Mouse (Mus musculus) urinary bladder, postnatal 14 days (tissue): ENCODE measurements around the gene Kif16b.

Source experiments
- DNase-seq: peaks from one replicate; pipeline ENCODE4 v3.0.0; 2021; ENCODE audit warnings: low spot score

Kif16b gene

DNA sequence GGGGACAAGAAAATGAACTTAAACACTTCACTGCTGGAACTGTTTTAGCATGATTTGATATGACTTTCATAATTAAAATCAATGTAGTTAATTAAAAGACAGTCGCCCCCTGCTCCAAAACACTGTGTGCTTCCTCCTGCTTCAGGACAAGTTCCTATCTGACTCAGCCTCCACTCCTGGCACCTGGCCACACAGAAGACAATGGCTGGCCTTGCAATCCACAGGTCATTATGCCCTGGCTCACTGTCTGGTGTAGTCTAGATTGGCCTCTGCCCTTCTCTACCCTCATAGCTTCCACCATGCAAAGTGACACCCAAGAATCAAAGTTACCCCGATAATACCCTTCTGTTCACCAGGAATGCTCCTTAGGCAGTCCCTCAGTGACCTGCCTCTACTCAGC is 26.8 kb downstream of the Kif16b start:
- peak; percentile 40 for DNase-seq

GRCm38 (mm10) chr2:142870055-142870454 is 31.3 kb downstream of the Kif16b start:
- DNase-seq: no peak

GRCm38 (mm10) chr2:142867481-142867880 is 33.9 kb downstream of the Kif16b start:
- DNase-seq: no peak

DNA sequence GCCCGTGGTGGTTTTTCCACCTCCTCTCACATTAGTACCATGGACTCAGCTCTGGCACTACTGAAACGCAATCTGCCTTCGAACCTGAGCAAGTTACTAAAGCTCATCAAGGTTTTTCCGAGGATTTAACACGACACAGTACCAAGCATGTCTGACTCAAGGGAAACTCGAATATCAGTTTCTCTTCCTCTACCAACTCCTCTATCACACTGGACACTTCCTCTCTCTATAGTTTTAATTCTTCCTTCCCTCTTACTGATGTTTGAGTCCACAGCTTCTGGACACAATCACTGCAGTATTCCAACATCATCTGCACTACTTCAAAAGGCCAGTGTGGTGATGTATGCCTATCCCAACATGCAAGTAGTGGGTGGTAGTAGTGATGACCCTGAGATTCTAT is 40.3 kb downstream of the Kif16b start:
- DNase-seq: no peak

DNA sequence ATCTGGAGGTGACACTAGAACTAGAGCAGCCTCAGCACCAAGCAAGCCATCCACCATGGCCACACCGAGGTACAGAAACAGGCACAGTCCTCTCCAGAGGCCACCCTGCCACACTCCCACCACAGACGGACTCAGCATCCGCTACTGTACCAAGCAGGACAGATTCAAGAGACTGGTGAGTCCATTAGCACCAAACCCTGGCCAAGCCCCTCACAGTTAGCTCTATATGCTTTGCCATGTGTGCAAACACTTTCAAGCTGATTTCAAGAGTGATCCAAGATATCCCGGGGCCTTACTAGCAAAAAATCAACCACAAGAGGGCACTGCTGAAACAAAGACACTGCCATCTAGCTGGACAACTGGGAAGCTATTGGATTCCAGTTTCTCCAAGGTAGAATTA is 41.9 kb downstream of the Kif16b start:
- DNase-seq: peak; percentile 42

DNA sequence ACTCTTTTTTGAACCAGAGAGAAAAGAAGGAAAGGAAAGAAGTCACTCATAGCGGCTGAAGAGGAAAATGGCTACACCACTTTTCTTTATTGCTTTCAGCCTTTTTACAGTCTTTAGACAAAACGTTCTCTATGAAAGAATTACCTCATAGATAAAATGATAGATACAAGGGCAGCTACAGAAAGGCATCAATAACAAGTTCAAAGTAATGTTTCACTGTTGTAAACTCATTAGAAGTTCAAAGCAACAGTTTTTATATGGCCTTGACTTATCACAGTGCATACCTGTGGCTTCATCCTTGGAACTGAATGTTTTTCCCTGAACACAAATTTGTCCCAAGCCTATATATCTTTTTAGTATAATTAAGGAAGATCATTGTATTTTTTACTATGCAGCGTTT is 62.6 kb downstream of the Kif16b start:
- no peak for DNase-seq

- peak; percentile 9 for DNase-seq
Measured at GRCm38 (mm10) chr2:142838118-142838517, 63.2 kb downstream of the Kif16b start.

- no peak for DNase-seq
Measured at GRCm38 (mm10) chr2:142834751-142835150, 66.6 kb downstream of the Kif16b start.

GRCm38 (mm10) chr2:142832617-142833422 is 68.5 kb downstream of the Kif16b start:
- no peak for DNase-seq

- DNase-seq: peak; percentile 24
Measured at GRCm38 (mm10) chr2:142813033-142813432, 88.3 kb downstream of the Kif16b start.

DNA sequence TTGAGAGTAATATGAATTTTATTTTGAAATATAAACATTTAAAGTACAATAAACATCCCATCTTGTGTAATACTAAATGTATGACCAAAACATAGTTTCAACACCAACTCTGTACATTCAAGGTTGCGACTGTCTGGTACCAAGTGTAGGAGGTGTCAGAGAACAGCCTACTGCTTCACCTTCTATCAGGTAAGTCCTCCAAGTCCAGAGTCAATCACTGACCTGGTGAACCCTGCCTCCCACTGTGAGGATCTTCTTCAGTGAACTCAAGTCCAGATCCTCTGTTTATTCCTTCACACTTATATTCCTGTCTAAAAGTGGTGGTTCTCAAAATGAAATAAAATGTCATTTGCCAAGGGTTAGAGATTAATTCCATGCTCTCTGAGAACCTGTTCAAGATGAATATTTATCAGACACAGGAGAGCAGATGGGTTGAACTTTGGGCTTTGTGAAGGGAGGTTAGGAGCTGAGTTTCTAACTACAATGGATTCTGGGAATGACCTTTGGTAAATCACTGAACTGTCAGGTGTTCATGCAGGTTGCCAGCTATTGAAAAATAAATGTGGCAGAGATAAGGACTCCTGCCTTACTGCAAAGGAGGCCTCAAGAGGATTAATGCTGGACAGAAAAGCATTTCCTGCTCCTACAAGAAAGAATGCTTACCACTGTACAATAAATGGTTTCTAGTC is 97.4 kb downstream of the Kif16b start:
- DNase-seq: no peak

- DNase-seq: no peak
Measured at GRCm38 (mm10) chr2:142797310-142797709, 104.0 kb downstream of the Kif16b start.

DNA sequence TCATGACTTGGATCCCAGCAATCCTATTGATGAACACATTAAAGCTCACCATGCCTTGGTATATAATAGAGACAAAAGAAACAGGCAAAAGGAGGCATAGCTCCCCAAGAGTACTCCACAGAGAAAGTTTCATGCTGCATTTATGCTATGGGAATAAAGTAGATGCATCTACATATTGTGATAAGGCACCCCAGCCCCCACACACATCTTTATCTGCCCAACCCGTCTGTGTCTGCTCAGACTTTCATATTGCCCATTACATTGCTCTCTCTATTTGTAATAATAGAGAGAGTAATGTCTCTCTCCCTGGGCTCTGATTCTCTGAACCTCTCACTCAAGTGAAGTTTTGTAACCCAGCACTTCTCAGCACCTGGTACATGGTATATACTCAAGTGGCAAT is 126.0 kb downstream of the Kif16b start:
- DNase-seq: no peak

- no peak for DNase-seq
Measured at GRCm38 (mm10) chr2:142774752-142775151, 126.6 kb downstream of the Kif16b start.

GRCm38 (mm10) chr2:142769647-142770121 is 131.6 kb downstream of the Kif16b start:
- DNase-seq: no peak

DNA sequence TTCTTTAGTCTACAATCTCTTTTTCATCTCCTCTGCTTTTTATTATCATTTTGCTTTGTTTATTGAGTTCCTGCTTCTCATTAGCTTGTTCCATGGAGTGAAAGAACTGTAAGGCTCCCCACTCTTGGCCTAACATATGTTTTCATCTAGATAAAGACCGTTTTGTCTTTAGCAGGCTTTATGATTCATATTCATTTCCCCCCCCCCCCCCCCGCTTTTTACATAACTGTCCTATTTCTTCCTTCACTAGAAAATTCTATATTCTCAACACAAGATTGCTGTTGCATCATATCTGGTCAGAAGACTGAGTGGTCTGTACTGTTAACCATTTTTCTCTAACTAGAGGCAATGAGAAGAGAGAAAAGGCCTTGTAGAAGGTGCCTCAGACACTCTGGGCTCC is 137.1 kb downstream of the Kif16b start:
- no peak for DNase-seq

- DNase-seq: no peak
Measured at GRCm38 (mm10) chr2:142760843-142761242, 140.5 kb downstream of the Kif16b start.

DNA sequence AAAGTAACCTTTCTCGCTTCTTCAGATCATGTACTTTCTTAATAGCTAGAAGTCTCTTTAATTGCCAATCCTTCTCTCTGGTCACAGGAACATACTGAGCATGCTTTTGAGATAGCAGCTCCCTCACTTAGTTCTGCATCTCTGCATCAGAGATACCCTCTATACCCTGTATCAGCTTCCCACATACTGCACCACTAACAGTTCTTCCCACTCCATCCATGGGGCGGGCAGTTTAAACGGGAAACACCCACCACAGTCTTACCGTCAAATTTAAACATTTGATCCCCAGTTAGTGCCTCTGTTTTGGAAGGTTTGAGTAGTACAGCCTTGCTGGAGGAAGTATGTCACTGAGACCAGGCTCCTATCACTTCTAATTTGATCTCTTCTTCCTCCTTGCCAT is 142.1 kb downstream of the Kif16b start:
- no peak for DNase-seq

DNA sequence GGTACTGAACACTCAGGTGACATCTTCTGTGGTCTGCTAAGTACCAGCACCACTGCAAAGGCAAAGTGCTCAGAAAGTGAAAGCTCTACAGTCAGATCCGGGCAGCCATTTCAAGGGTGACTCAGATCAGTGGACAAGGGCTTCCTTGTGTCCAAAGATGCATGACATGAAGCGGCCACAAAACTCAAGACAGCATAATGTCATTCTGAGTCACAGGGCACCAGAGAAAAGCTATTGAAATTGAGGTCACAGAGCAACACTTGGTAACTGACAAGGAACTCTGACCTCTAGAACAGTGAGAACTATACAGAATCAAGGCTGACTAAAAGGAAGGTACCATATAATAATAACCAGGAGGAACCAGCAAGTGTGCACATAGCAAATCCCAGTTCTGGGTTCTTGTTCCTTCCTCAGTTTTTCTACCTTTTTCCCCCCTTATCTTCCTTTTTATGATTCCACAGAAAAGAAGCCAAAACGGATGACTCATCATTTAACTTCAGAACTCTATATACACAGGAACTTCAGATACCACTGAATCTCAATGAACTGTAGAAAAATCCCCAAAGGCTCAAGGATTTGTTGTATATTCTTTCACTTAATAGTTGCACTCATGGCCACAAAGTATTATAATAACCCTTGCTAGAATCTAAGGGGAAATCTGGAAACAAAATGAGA is 143.1 kb downstream of the Kif16b start:
- no peak for DNase-seq

GRCm38 (mm10) chr2:142739338-142739737 is 162.0 kb downstream of the Kif16b start:
- no peak for DNase-seq

GRCm38 (mm10) chr2:142738488-142738887 is 162.8 kb downstream of the Kif16b start:
- no peak for DNase-seq

DNA sequence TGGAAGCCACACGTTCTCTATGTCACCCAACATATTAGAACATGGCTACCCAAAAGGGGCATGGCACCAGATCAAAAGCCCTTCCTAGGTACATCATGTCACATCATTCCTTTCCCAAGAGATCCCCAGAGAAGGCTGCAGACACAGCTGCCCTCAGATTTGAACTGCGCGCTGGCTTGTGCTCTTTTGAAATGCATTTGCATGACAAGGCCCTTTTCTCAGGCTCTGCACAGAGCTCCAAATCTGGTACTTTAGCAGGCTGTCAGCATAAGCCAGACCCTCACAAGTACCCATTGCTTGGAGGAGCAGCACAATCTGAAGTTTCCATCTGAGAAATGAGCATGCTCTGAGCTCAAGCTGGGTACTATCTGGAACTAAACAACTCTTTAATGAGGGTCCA is 165.6 kb downstream of the Kif16b start:
- no peak for DNase-seq

- no peak for DNase-seq
Measured at GRCm38 (mm10) chr2:142734046-142734445, 167.3 kb downstream of the Kif16b start.
